Mouse (Mus musculus) adrenal gland, postnatal 4 days (tissue): ENCODE measurements around the gene 5530400C23Rik. TPM values are rescaled to one million over a fixed set of nuclear protein-coding genes. Genes with fewer than 3 reads are reported as not detected.
"Not testable (repeated sequence)": the region's sequence is repeated elsewhere in the genome, so short reads cannot be mapped to it uniquely, and the experiment has no call there.

Source experiments
- DNase-seq, 2 experiments: peaks; one replicate each; pipeline ENCODE4 v3.0.0; 2021 to 2022; ENCODE audit warnings: low spot score in 2 of 2, mixed read lengths in 2 of 2
- long read RNA-seq, 2 experiments: library from polyadenylated mRNA; stranded (forward); transcript quantifications; one replicate each; pipeline ENCODE4 v2.0.0; 2021
- total RNA-seq, 2 experiments: library from RNA; stranded (reverse); gene quantifications; 2 replicates each; pipeline ENCODE4 v1.2.3; 2021

5530400C23Rik gene
- total RNA-seq, result not detected
- long read RNA-seq, experiment 1, result 0 reads
- long read RNA-seq, experiment 2, result 0 reads

- not testable (repeated sequence) for DNase-seq
These were observed at the start of gene 5530400C23Rik for GRCm38 (mm10) chr6:133291916-133292315. 5530400C23Rik (plus strand) TSS chr6:133292216.

GRCm38 (mm10) chr6:133305952-133306715 is 14.1 kb downstream of the 5530400C23Rik start:
- DNase-seq, result no peak

GRCm38 (mm10) chr6:133313896-133314295 is 21.9 kb downstream of the 5530400C23Rik start:
- not testable (repeated sequence) for DNase-seq

GRCm38 (mm10) chr6:133338535-133338934 is 46.5 kb downstream of the 5530400C23Rik start:
- no peak for DNase-seq

- DNase-seq, result not testable (repeated sequence)
These were observed 49.7 kb downstream of the 5530400C23Rik start for GRCm38 (mm10) chr6:133341731-133342130.

Other genes with a start within 250 kb of the 5530400C23Rik start
- gene Tas2r140, start 236.4 kb upstream of the 5530400C23Rik start, total RNA-seq, result not detected
- 10 to 100 TPM; 58.8 to 59.0 TPM for gene Smim10l1, start 187.3 kb upstream of the 5530400C23Rik start, total RNA-seq